Mouse (Mus musculus) liver, embryonic 18 days (tissue): Measurements from ENCODE around the gene Ncr1. TPM values are rescaled to one million over a fixed set of nuclear protein-coding genes. Genes with fewer than 3 reads are reported as not detected.

Experiments
- polyA plus RNA-seq: library from polyadenylated mRNA; depleted of rRNA; stranded (reverse); fragments of >200 nt; gene quantifications from 2 replicates; pipeline ENCODE4 v1.2.3, GENCODE M21; 2012; rRNA removed

Gene Ncr1
- polyA plus RNA-seq: 0.13 and 0.30 TPM in 2 replicates

DNA sequence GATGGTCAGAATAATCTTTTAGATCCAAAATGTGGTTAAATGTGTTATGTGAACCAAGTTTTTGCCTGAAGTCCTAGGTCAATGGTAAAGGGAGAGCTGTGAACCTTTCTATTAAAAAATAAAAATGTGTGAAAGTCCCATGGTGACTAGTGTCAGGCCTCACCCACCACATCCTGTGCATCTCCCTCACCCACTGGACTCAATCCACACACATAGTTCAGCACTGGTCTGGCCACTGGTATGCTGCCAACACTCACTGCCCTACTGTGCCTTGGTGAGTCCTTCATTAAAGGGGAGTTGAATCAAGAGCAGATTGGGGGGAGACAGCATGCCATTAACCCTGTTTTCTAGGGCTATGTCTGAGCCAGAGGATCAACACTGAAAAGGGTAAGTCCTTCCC lies at the start of gene Ncr1:
Ncr1 (plus strand) TSS at position 216 of the 400 bp plus-strand sequence.

Other genes with a start within 250 kb of the Ncr1 start
- gene Ttyh1, start 218.3 kb upstream of the Ncr1 start, polyA plus RNA-seq: 0.41 and 0.63 TPM in 2 replicates
- 47.3 and 66.1 TPM in 2 replicates for gene Leng8, start 200.7 kb upstream of the Ncr1 start, polyA plus RNA-seq
- gene Leng9, start 187.3 kb upstream of the Ncr1 start, polyA plus RNA-seq: 1.1 and 1.2 TPM in 2 replicates
- gene Cdc42ep5, start 172.9 kb upstream of the Ncr1 start, polyA plus RNA-seq: 6.3 and 6.4 TPM in 2 replicates
- 1.1 and 1.3 TPM in 2 replicates for gene Lilra5, start 100.0 kb upstream of the Ncr1 start, polyA plus RNA-seq
- 1.2 and 1.3 TPM in 2 replicates for gene Gp6, start 60.0 kb downstream of the Ncr1 start, polyA plus RNA-seq
- 3.5 and 4.7 TPM in 2 replicates for gene Rdh13, start 107.9 kb downstream of the Ncr1 start, polyA plus RNA-seq
- gene Eps8l1, start 123.0 kb downstream of the Ncr1 start, polyA plus RNA-seq: 1.5 and 2.5 TPM in 2 replicates
- 17.0 and 21.0 TPM in 2 replicates for gene Ppp1r12c, start 164.0 kb downstream of the Ncr1 start, polyA plus RNA-seq
- gene Tnnt1, start 178.7 kb downstream of the Ncr1 start, polyA plus RNA-seq: 3.9 and 5.7 TPM in 2 replicates
- 0.34 and 0.41 TPM in 2 replicates for gene Tnni3, start 186.5 kb downstream of the Ncr1 start, polyA plus RNA-seq
- 0.40 and 0.44 TPM in 2 replicates for gene Dnaaf3, start 194.7 kb downstream of the Ncr1 start, polyA plus RNA-seq
- 0.25 and 0.27 TPM in 2 replicates for gene Syt5, start 209.8 kb downstream of the Ncr1 start, polyA plus RNA-seq